Mouse (Mus musculus) limb, embryonic 13.5 days (tissue): ENCODE measurements at regions not wholly inside any gene's neighbourhood (a gene's known extent, or its start where the extent isn't known, plus 50 kb on each side); places are given as distances from the start of the nearest gene placed in this dataset.
A peak's percentile ranks its signal among the peaks of the same experiment; 100 is the strongest.

Experiments used
- ATAC-seq: fragments of 200-750 bp; cut with Nextera tagmentation; 2 replicates; pipeline ENCODE4 v1.8.0; 2017; ENCODE audit warnings: low read depth, moderate number of reproducible peaks, moderate TSS enrichment; ENCODE audit not compliant: low FRiP score
- H3K27ac ChIP-seq: fragments of 300-500 bp; sonication (generic); 2 replicates; pipeline ENCODE4 v1.5.1; 2015; ENCODE audit warnings: inconsistent platforms, mild to moderate bottlenecking, moderate library complexity
- H3K27me3 ChIP-seq: fragments of 300-500 bp; sonication (generic); 2 replicates; pipeline ENCODE4 v1.6.1; 2015; ENCODE audit warnings: mild to moderate bottlenecking, inconsistent platforms
- H3K36me3 ChIP-seq: fragments of 300-500 bp; sonication (generic); 2 replicates; pipeline ENCODE4 v1.6.1; 2015; ENCODE audit warnings: inconsistent platforms, mild to moderate bottlenecking, moderate library complexity
- H3K4me1 ChIP-seq: fragments of 300-500 bp; sonication (generic); 2 replicates; pipeline ENCODE4 v1.6.1; 2015; ENCODE audit warnings: inconsistent platforms
- H3K4me2 ChIP-seq: fragments of 300-500 bp; sonication (generic); replicated peaks from 2 replicates; pipeline ENCODE4 v1.6.1; 2015; ENCODE audit warnings: inconsistent platforms, mild to moderate bottlenecking, moderate library complexity
- H3K4me3 ChIP-seq: fragments of 300-500 bp; sonication (generic); 2 replicates; pipeline ENCODE4 v1.5.1; 2015; ENCODE audit warnings: moderate library complexity, mild to moderate bottlenecking, inconsistent platforms
- H3K9ac ChIP-seq: fragments of 300-500 bp; sonication (generic); 2 replicates; pipeline ENCODE4 v1.6.1; 2015; ENCODE audit warnings: mild to moderate bottlenecking, inconsistent platforms
- H3K9me3 ChIP-seq: fragments of 300-500 bp; sonication (generic); 2 replicates; pipeline ENCODE4 v1.6.1; 2016; ENCODE audit warnings: inconsistent platforms
- WGBS: fragments of 180-500 bp; shearing (Covaris S2); methylation state at CpG from one replicate; pipeline ENCODE4 v1.1.7; 2015; 5-methylcytosine and 5-hydroxymethylcytosine counted together

DNA sequence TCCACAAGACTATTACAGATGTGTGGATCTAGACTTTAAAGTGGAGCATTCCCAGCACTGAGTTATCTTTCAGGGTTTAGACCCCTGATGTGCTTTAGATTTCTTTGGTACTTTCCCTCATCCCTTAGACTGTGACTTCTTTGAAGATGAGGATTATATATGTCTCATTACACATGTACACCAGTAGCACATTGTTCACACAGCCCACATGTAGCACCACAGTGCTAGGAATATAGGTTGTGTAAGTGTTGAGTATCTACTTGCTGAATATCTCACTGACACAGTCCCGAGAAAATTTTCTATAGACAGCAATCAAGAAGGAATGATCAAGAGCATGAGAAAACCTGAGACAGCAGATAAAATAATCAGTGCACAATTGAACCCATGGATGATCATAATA, 243.4 kb upstream of the Brinp1 start:
- H3K4me2 ChIP-seq = no peak overlapping the region
- no peak for ATAC-seq
- H3K9me3 ChIP-seq = no peaks in the 10 kb centered on the region
- H3K9ac ChIP-seq = no peak overlapping the region
- no peaks in the 10 kb centered on the region for H3K4me1 ChIP-seq
- no peaks in the 10 kb centered on the region for H3K27me3 ChIP-seq
- whole genome bisulfite sequencing = 90% methylated on average over 1 of the region's 1 CpGs
- H3K36me3 ChIP-seq = no peaks in the 10 kb centered on the region
- no peak overlapping the region for H3K27ac ChIP-seq
- no peak overlapping the region for H3K4me3 ChIP-seq

DNA sequence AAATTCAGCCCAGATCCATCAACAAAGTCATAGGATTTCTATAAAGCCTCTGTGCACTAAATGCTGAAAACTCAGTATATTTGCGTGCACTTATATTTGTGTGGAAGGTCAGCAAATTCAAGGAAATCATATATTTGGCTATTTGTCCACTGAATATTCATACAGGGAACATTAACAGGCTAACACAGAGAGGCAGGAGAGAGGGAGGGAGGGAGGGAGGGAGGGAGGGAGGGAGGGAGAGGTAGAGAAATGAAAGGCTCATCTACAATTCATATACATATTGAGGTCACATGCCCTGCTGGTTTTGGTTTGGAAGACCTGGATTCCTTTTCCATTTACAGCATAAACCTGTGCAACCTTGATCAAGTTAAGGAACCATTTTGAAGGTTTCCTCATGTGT, 241.9 kb upstream of the Brinp1 start:
- Histone ChIP-seq H3K4me3 (peak overlapping the region; percentile 50), H3K4me2 (peak overlapping the region; percentile 72), H3K4me1 (no peaks in the 10 kb centered on the region), H3K9ac (no peak overlapping the region), H3K27ac (no peak overlapping the region), H3K36me3 (no peaks in the 10 kb centered on the region), H3K9me3 (no peaks in the 10 kb centered on the region), H3K27me3 (no peaks in the 10 kb centered on the region)
- 83% methylated on average over 1 of the region's 1 CpGs for WGBS
- no peak for ATAC-seq

DNA sequence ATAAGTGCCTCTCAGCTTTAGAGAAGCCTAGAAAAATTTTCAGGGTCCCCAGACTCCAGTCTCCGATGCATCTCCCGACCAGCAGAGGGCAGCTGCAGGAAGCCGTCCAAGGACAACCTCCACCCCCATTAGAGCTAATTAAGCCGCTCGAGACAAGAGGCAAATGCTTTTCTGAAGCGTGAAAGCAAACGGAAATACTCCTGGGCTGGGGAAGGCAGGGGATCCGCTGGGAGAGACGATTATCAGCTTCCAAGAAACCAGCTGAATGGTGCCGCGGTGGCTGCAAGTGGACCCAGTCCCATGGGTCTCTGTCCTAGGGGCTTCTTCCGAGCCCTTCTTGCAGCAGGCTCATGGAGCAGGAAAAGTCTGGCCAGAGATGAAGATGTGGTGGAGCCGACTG, 241.4 kb upstream of the Brinp1 start:
- no peak overlapping the region for H3K27ac ChIP-seq
- peak; percentile 69; the same call in 1 of the 2 replicates for ATAC-seq

More for the DNA sequence above, 241.4 kb upstream of the Brinp1 start:
- H3K36me3 ChIP-seq = no peaks in the 10 kb centered on the region
- H3K27me3 ChIP-seq = no peaks in the 10 kb centered on the region
- H3K9me3 ChIP-seq = no peaks in the 10 kb centered on the region
- peak overlapping the region; percentile 50 for H3K4me3 ChIP-seq
- WGBS = 1% methylated on average over 13 of the region's 13 CpGs
- H3K4me1 ChIP-seq = no peaks in the 10 kb centered on the region
- peak overlapping the region; percentile 61; the same call in 1 of the 2 replicates for H3K9ac ChIP-seq
- H3K4me2 ChIP-seq = peak overlapping the region; percentile 72
